Mouse (Mus musculus) left cerebral cortex, postnatal 10 days (tissue): Measurements from ENCODE around the gene Lrpap1. TPM values are rescaled to one million over a fixed set of nuclear protein-coding genes. Genes with fewer than 3 reads are reported as not detected.

ENCODE experiments used
- DNase-seq, 2 experiments: peaks; one replicate each; pipeline ENCODE4 v3.0.0; 2021 to 2022; ENCODE audit warnings: low spot score in 2 of 2, mixed read lengths in 1 of 2; ENCODE audit errors: extremely low spot score in 1 of 2
- intact Hi-C: fragments of 180-260 bp; cut with DNase I; formaldehyde crosslinking; loops from one replicate; pipeline ENCODE4 v1.15.1; 2025
- total RNA-seq, 2 experiments: library from RNA; stranded (reverse); gene quantifications; 2 replicates each; pipeline ENCODE4 v1.2.3; 2021

Lrpap1 gene
- total RNA-seq, 2 experiments from 2014 or later: 110 to 113 TPM

DNA sequence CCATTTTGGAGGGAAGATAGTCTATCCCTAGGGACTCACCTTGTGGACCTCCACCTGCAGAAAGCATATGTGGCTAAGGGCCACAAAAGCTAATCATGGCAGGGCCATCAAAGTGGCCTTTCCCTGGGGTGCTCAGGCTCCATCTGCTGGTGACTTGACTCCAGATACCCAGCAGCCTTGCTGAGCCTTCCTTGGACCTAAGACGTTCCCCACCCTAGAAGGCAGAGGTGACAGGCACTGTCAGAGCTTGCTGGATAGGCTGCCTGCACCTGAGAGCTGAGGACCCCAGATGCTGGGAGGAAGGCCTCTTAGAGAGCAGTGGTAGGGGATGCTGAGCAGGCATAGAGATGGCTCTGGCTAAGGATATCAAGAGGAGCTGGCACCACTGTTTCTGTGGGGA is 25.7 kb upstream of the Lrpap1 start:
- intact Hi-C loops: no loop called here
- no peak for DNase-seq

DNA sequence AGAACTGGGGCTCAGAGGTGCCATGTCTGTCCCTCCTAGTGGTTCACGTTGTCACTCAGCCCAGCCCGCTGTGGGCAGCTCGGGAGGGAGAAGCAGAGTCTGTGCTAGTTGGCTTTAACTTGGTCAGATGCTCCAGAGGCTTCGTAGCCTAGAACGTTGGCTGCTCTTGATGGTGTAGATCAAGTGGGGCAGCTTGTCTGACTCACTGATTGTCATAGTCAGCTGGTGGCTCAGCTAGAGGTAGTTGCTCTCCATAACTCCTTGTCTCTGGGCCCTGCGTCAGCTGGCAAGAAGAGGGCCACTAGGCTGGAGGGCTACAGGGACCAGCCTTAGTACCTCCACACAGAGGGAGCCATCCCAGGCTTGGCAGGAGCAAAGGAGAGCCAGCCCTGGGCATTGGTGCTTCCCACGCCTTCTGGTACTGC is 24.2 kb upstream of the Lrpap1 start:
- intact Hi-C loops: no loop called here
- DNase-seq: no peak

DNA sequence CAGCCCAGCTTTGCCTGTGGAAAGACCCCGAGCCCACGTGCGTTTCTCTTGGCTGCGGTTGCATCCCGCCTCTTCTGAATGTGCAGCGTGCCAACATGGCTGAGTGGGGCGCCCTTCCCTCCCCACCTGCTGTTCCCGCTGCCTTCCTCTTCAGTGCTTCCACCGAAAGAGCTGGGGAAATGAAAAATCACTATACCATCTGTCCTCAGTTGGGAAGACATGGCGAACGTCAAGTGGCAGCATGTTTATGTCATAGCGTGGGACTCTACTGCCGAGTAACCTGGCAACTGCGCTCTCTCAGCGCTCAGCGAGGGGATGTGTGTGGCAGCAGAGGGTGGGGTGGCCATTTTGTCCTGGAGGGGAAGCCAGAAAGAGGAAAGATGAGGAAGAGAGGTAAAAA is 23.6 kb upstream of the Lrpap1 start:
- peak; percentile 53 to 70 for DNase-seq
- intact Hi-C loops: no loop called here

DNA sequence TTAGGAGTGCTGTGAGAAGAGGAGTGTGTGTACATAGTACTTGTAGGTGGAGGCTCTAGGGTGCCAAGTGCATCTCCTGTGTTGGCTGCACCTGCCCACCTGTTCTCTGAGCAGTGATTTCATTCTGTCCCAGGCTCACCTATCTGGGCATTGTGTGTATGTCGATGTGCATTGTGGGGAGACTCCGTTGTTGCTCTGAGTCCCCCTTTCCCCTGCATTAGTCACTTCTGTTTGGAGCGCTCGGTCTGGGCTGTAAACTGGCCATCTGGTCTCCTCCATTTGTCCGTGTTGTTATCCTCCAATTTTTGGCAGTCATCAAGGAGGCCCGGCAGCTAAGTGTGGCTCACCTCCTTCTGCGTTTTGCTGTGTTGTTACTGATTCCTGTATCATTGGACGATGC is 14.5 kb upstream of the Lrpap1 start:
- no peak for DNase-seq
- intact Hi-C loops: no loop called here

DNA sequence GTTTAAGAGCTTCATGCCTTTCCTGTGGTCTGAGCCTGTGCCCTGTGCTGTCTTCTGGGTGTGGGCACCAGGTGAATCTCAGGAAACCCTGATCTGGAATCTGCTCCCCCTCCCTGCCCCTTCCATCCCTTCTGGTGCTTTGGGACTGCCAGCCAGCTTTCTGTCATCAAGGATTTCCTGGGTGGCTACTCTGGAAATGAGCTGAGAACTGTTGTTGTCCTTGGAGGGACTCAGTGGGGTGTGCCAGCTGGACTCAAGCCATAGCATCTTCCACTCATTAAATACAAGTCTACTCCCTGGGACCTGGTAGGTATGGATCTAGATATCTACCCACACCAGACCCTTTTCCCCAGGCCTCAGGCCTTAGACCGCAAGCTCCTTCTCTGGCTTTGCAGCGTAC is 12.9 kb upstream of the Lrpap1 start:
- no peak for DNase-seq
- intact Hi-C loops: no loop called here

DNA sequence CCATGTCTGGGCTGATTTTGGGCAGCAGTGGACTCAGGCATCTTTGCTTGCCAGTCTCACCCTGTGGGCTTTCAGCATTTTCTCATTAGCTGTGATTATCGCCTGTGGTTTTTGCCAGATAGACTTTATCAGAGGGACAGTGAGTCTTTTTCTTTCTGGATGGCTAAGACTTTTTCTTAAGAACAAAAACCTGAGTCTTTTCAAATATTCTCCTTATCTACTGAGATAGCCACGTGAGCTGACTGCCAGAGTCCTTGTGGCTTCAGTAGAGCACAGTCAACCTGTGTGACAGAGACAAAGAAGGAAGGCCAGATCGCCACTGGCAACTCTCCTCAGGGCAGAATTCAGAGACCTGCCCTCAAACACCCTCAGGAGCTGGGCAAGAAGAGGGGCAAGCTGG is 12.1 kb upstream of the Lrpap1 start:
- no peak for DNase-seq
- intact Hi-C loops: no loop called here

DNA sequence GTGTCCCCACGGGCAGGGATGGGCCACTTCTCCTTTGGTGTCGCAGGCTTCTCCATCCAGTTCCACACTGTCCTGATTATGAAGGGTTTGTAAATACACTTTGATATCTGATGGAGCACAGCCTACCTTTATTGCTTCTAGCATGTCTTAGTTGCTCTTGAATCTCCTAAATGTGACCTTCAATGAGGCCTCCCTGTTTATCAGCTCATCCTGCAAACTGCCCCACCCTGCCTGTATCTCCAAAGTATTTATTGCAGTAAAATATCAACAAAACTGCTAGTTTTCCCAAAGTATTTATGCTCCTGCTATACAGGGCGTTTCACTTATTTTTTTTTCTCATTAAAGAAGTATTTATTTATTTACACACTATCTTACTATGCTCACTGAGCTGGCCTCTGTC is 10.4 kb upstream of the Lrpap1 start:
- DNase-seq: no peak
- intact Hi-C loops: no loop called here

DNA sequence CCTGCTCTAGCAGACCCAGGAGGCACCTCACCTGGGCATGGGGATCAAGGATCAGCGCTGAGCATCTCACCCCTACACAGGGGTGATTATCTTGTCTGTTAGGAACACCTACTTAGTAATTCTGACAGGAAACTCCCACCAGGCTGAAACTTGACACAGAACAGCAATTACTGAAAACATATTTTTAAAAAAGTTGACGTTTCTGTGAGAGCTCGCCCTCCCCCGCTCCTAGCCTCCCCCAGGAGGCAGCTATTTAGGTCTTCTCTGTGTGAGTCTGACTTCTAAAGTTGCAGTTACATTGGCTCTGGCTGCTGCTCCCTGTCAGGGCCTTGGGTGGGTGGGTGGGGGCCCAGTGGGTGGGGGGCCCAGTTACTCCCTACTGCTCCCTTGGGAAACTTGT is 6.9 kb upstream of the Lrpap1 start:
- DNase-seq: no peak
- intact Hi-C loops: no loop called here

DNA sequence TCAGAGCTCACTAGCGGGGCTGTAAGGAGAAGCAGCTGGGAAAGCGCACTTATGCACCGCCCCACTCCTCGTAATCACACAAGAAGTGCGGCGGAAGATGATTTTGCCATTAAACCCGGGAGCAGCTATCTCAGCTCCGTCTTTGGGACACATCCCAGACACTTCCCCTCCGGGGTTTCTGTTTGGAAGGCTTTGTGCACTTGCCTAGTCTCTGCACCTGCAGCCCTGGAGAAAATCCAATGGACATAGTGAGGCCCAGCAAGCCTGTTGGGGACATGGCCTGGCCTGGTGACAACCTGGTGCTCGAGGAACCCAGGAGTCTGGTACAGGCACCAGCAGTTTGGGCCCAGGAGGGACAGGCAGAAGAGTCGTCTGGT is 344 bp upstream of the Lrpap1 start:
- intact Hi-C loops: no loop called here
- DNase-seq: no peak

DNA sequence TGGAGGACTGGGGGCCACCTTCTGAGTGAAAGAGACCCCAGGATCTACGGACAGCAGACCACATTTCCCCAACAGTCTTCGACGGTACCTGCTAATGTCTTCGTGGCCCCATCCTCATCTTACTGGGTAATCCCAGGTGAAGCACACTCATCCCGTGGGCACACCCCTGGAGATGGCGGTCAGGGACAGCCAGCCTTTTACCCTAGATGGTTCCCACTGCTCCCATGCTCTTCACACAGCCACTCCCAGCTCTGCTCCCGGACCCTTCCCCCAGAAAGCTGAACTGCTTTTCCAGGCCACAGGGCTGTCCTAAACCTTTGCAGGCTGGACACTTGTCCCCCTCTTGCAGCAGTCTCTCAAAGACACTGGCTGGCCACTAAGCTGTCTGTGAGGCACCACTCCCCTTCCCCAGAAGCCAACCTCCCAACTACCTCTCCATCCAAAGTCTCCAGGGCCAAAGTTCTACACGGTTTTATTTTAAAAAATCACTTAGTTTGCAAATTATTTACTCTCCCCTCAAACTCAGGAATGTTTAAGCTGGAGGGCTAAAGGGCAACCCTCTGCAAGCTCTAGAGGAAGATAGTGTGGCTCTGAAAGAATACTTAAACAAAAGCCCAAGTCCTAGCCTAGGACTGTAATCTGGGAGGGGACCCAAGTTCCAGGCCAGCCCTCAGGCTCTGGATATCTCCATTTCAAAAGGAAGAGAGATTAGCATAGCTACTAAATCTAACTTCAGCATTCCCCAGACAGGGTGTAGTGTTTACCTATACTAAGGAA is 1.2 kb downstream of the Lrpap1 start:
- peak in 1 of 2 experiments; percentile 20 for DNase-seq
- intact Hi-C loops: no loop called here

DNA sequence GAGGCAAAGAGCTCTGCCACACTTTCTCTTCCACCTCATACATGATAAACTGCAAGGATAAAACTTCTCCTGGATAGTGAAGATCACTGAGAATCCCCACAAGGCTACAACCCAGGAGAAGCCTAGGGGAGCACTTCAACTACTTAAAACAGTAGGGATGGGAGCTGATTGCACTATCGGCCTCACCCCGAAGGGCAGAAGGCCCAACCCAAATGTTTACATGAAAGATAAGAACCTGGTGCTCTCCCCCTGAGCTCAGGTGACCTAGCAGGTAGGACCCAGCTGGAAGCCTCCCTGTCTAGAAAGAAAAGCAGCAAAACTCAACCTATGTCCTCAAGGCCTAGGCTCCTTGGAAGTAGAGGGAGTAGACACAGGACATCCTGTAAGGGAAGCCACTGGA is 2.0 kb downstream of the Lrpap1 start:
- intact Hi-C loops: no loop called here
- no peak for DNase-seq

DNA sequence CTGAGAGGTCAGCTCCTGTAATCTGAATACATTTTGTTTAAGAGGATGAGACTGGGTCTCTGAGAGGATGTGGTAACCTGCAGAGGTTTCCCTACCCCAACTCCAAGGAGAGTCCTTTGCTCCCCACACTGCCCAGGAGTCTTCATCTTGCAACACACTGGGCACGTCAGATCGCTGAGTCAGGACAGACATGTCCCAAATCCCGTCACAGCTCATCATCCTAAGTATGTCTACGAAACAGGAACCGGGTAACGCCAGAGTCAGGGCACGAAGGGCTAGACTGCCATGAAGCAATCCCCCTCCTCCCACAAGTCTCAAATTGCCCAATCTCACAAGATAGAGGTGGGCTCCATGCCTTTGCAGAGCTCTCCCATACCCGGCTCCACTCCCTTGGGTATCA is 2.5 kb downstream of the Lrpap1 start:
- intact Hi-C loops: no loop called here
- peak in 1 of 2 experiments; percentile 9 for DNase-seq

DNA sequence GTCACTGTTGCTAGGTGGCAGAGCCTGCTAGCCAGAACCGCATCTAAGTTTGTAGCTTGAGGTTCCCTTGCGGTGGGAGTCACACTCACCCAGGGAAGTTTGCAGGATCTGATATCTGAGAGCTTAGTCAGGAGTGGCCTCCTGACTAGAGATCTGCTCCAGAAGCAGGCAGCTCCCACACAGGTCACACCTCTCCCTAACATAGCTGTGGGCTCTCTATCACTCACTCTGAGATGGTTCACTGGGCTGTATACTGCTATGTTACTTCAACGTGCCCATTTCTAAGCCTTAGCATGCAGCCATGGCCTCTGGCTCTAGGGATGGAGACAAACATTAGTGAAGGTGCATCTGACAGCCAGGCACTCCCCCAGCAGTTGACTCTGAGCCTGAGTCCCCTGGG is 13.9 kb downstream of the Lrpap1 start:
- DNase-seq: no peak
- intact Hi-C loops: no loop called here

DNA sequence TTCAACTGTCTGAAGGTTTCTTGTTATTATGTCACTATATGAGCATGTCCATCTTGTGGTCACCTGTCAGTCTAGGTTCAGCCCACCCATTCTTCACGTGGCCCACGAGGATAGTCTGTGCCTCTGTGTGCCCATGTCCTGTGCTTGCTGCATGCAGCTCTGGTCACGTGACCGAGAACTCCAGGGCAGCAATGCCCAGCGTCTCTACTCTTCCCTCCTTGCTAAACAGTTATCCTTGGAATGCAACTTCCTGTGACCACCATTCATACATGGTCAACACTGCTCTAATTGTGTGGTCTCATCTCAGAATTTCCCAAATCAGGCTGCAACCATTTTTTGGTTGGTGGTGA is 16.0 kb downstream of the Lrpap1 start:
- DNase-seq: no peak
- intact Hi-C loops: no loop called here

DNA sequence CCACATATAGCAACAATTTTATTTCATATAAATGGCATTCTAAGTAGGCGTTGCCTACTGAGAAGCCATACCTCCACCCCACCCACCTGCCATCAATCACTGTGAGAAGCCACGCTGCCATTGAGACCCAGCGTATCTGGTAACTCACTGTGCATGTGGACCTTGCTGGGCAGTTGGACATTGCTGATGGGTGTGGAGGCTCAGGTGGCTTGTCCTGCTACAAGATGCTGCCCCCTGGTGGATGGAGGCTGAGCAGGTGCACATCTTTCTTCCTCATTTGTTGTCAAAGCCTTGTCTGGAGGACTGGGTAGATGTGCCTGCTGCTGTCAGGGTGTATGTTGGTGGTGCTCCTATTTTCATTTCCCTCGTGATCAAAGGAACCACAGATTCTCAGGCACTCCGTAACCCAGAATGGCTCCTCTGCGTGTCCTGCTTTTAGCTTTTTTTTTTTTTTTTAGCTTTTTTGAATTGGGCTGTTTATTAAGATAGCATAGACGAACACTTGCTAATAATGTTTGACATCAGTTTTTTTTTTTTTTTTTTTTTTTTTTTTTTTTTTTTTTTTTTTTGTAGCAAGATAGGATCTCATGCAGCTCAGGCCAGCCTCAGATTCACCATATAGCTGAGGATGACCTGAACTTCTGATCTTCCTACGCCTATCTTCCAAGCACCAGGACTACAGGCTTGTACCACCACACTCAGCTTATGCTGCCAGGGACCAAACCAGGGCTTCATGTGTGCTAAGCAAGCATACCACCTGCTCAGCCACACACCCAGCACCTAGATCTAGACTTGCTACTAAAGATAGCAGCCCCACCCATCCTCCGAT is 16.6 kb downstream of the Lrpap1 start:
- intact Hi-C loops: no loop called here
- DNase-seq: peak; percentile 36 to 71

DNA sequence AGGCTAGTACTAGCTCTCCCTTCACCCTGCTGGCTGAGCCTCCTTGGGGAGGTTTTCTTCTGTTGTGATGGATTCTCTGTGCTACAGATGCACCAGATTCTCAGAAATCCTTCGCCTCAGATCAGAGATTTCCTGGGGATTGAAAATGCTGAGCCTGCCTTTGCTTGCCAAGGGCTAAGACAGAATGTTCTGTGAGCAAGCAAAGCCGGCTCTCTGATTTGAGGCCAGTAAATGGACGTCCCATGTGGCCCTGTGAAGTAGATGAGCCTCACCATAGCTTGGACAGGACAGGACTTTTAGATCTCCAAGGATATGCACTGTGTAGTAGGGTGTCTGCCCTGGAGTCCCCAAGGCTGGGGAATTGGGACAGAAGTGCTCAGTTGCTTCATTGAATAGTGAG is 20.7 kb downstream of the Lrpap1 start:
- no peak for DNase-seq
- intact Hi-C loops: no loop called here

DNA sequence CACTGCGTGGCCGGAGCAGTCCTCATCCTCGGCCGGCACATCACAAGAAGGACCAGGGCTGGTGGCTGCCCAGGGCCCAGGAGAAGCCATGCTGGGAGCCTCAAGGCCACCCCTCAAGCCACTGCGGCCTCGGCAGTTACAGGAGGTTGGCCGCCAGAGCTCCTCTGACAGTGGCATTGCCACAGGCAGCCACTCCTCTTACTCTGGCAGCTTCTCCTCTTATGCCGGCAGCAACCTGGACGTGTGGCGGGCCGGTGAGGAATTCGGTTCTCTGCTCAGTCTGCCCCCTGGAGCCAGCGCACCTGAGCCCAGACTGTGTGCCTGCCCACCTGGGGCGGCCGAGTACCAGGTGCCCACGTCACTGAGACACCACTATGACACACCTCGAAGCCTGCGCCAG is 26.5 kb downstream of the Lrpap1 start:
- DNase-seq: no peak
- intact Hi-C loops: no loop called here

DNA sequence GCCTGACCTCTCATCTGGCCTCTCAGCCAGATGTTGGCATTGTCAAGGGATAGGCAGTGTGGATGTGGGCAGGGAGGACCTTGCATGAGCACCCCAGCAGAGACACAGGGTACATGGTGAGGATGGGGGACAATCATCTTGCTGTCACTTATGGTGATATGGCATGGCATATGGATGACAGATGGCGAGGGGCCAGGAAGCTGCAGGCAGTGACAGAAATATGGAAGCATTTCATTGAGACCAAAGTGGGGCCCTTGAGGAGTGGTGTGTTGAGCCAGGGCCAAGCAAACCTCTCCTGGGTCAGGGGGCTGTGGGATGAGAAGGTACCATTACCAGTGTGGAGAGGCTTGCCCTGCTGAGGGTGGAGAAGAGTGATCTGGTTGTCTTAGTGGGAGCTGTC is 29.2 kb downstream of the Lrpap1 start:
- no peak for DNase-seq

DNA sequence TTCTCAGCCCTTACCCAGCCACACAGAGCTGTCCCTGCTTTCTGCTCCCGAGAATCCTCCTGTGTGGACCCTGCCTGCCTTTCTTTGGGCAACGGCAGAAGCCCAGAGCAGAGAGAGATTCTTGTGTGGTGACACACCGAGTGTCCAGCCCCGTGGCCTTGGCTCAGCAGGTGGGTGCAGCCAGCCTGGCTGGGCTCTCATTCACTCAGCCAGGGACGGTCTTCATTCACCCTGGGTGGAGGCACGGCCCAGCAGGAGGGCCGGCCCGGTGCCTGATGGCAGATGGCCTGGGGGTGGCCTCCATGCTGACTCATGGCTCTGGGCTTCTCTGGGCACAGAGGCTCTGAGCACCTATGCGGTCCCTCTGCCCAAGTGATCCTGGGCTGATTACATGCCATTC is 31.6 kb downstream of the Lrpap1 start:
- DNase-seq: no peak
- intact Hi-C loops: no loop called here

More for the DNA sequence above, 29.2 kb downstream of the Lrpap1 start:
- intact Hi-C loops: no loop called here

DNA sequence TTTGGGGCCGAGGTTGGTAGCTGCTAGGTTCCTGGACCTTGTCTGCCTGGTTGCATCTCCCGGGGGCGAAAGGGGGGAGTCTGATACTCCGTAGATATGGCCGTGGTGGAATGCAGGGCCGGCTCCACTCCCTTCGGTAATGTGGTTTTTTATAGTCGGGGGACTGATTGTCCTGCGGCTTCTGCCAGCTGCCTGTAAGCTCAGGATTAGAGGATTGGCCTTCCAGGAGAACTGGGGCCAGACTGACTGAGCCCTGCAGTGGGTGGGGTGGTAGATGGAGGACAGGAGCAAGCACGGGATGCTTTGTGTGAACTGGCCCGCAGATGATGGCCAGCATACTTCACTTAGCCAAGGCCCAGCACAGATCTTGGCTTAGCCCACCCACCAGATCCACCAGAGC is 32.3 kb downstream of the Lrpap1 start:
- DNase-seq: no peak
- intact Hi-C loops: no loop called here
